ENCODE assay signal across 9 mouse cellular contexts in the genomic region with DNA sequence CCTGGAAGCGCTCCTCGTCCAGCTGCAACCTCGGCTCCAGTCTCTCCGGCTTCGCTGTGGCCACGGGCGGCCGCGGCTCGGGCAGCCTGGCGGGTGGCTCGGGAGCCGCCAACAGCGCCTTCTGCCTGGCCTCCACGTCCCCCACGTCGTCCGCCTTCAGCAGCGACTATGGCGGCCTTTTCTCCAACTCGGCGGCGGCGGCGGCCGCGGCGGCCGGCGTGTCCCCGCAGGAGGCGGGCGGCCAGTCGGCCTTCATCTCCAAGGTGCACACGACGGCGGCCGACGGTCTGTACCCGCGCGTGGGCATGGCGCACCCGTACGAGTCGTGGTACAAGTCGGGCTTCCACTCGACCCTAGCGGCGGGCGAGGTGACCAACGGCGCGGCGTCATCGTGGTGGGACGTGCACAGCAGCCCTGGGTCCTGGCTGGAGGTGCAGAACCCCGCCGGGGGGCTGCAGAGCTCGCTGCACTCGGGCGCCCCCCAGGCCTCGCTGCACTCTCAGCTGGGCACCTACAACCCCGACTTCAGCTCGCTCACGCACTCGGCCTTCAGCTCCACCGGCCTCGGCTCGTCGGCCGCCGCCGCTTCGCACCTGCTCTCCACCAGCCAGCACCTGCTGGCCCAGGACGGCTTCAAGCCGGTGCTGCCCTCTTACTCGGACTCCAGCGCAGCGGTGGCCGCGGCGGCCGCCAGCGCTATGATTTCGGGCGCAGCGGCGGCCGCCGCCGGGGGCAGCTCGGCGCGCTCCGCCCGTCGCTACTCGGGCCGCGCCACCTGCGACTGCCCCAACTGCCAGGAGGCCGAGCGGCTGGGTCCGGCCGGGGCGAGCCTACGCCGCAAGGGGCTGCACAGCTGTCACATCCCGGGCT. TPM values are rescaled to one million over a fixed set of nuclear protein-coding genes. Genes with fewer than 3 reads are reported as not detected.
DNase-seq lines count a peak whose midpoint lies in the region; ATAC-seq and TF ChIP-seq lines count a peak whose summit lies in the region.
"Had no signal": no experiment of that assay in that cellular context is flagged by ENCODE, and none has a peak within 500 bp of the region (broad histone marks: within the 10 kb centered on the region; RNA-seq: fewer than 3 reads in every experiment).

No protein-coding gene starts in this region.

- DNase-seq in lung, adult 2 months, result peak; percentile 29
- no peak for DNase-seq in lung, postnatal 10 days
- DNase-seq in liver, adult 2 months (ENCODE audit: extremely low read depth, low read depth, low spot score), result no peak
- peak; percentile 58 for DNase-seq in retina, postnatal 1 day
- DNase-seq in left cerebral cortex, adult 9 months (ENCODE audit: low spot score in 2 of 2), result no peak

- H3K79me2 ChIP-seq in liver, adult 2 months (ENCODE audit: control insufficient read depth, insufficient read depth, low read length), result no peaks in the 10 kb centered on the region

- H3K9me3 ChIP-seq in heart, embryonic 16.5 days (replicated peaks; ENCODE audit: control insufficient read depth, low read length), result no peaks in the 10 kb centered on the region

- ATAC-seq in heart, embryonic 16.5 days (replicated peaks; ENCODE audit: extremely low read depth, insufficient read depth, low FRiP score), result 0 out of 2 replicates have a peak, but pooled peaks have one; percentile 25
- ATAC-seq in megakaryocyte progenitor cell, adult 5-6 weeks (replicated peaks; ENCODE audit: poor library complexity), result no peak

- peak overlapping the region; percentile 46 for H3K9ac ChIP-seq in heart, embryonic 16.5 days (ENCODE audit: low read length)
- H3K9ac ChIP-seq in liver, adult 2 months (ENCODE audit: low read depth, low read length), result no peak overlapping the region

- no peak overlapping the region for H3K27ac ChIP-seq in cortical plate, adult 2 months (ENCODE audit: insufficient read depth, low read length)
- H3K27ac ChIP-seq in heart, embryonic 16.5 days (ENCODE audit: low read length), result no peak overlapping the region
- no peak overlapping the region for H3K27ac ChIP-seq in liver, adult 2 months (replicated peaks; ENCODE audit: insufficient read depth, low read depth, low read length)

- H3K4me1 ChIP-seq in lung, adult 2 months (ENCODE audit: control insufficient read depth, insufficient read depth, low read length), result peaks cover 17% of the 10 kb centered on the region
- H3K4me1 ChIP-seq in cortical plate, adult 2 months (ENCODE audit: control insufficient read depth, insufficient read depth, low read length), result no peaks in the 10 kb centered on the region
- peaks cover 28% of the 10 kb centered on the region for H3K4me1 ChIP-seq in heart, embryonic 16.5 days (ENCODE audit: control insufficient read depth, insufficient read depth, low read length)
- peaks cover 11% of the 10 kb centered on the region for H3K4me1 ChIP-seq in liver, adult 2 months (ENCODE audit: control insufficient read depth, insufficient read depth, low read length)

- peak overlapping the region; percentile 67 for H3K4me2 ChIP-seq in heart, embryonic 16.5 days (ENCODE audit: low read depth, low read length)

- WGBS in lung, adult 2 months, result 1% methylated on average over 110 of the region's 110 CpGs
- under 1% methylated on average over 104 of the region's 110 CpGs for WGBS in heart, embryonic 16.5 days
- WGBS in liver, adult 2 months, result 2% methylated on average over 110 of the region's 110 CpGs

- H3K27me3 ChIP-seq in heart, embryonic 16.5 days (ENCODE audit: control insufficient read depth, insufficient read depth, low read length), result peaks cover 52% of the 10 kb centered on the region
- H3K27me3 ChIP-seq in liver, adult 2 months (ENCODE audit: control insufficient read depth, insufficient read depth, low read length), result peaks cover 48% of the 10 kb centered on the region

- TF ChIP-seq POLR2A in lung, adult 2 months (IDR thresholded peaks at IDR 0.05; ENCODE audit: borderline replicate concordance, extremely low read depth, low read depth, low read length), result no peak
- no peak for TF ChIP-seq POLR2A in cortical plate, adult 2 months (IDR thresholded peaks at IDR 0.05; ENCODE audit: extremely low read depth, insufficient read depth, low read length)
- TF ChIP-seq POLR2A in liver, adult 2 months (IDR thresholded peaks at IDR 0.05; ENCODE audit: extremely low read depth, insufficient read depth, low read length), result no peak

- no peaks in the 10 kb centered on the region for H3K36me3 ChIP-seq in heart, embryonic 16.5 days (ENCODE audit: control insufficient read depth, insufficient read depth)
- no peaks in the 10 kb centered on the region for H3K36me3 ChIP-seq in liver, adult 2 months (ENCODE audit: control insufficient read depth, insufficient read depth, low read length)

- no peak overlapping the region for H3K4me3 ChIP-seq in lung, adult 2 months (replicated peaks; ENCODE audit: extremely low read depth, low read depth, low read length)
- peak overlapping the region; percentile 27; the same call in 1 of the 2 replicates for H3K4me3 ChIP-seq in cortical plate, adult 2 months (ENCODE audit: insufficient read depth, low read length)
- peak overlapping the region; percentile 54 for H3K4me3 ChIP-seq in heart, embryonic 16.5 days (ENCODE audit: low read length)
- H3K4me3 ChIP-seq in liver, adult 2 months (ENCODE audit: insufficient read depth, low read depth, low read length), result peak overlapping the region; percentile 1; the same call in 1 of the 2 replicates

- no peak for TF ChIP-seq CTCF in lung, adult 2 months (IDR thresholded peaks at IDR 0.05; ENCODE audit: insufficient read depth, low read length)
- TF ChIP-seq CTCF in cortical plate, adult 2 months (IDR thresholded peaks at IDR 0.05; ENCODE audit: extremely low read depth, insufficient read depth, low read length), result no peak
- no peak for TF ChIP-seq CTCF in liver, adult 2 months (IDR thresholded peaks at IDR 0.05; ENCODE audit: low read depth, low read length)

RNA-seq across cellular contexts. Expression of gene Sp9, which starts 1.8 kb away (rescaled TPM):
- not detected in 2 replicates for polyA plus RNA-seq in lung, adult 2 months (2012; rRNA removed)
- 1.3 and 2.3 TPM in 2 replicates for polyA plus RNA-seq in cortical plate, adult 2 months (2012; rRNA removed)
- polyA plus RNA-seq in heart, embryonic 16.5 days (2015; fragmentation: Nextera tagmentation; extraction: Ambion mirVana), result not detected in 2 replicates
- total RNA-seq in liver, adult 2 months (2014; rRNA removed), result not detected in 2 replicates
- not detected in 2 replicates for polyA plus RNA-seq in liver, adult 2 months (2012; rRNA removed)
- total RNA-seq in megakaryocyte progenitor cell, adult 5-6 weeks (2015), result not detected in 2 replicates
- not detected in 2 replicates for total RNA-seq in megakaryocyte progenitor cell, adult 5-6 weeks (2017)
- total RNA-seq: neutrophil, adult 5-6 weeks had no signal

RNA-seq across cellular contexts. Expression of gene Scrn3, which starts 38.9 kb away (rescaled TPM):
- 5.5 and 8.9 TPM in 2 replicates for polyA plus RNA-seq in lung, adult 2 months (2012; rRNA removed)
- 22.8 and 24.8 TPM in 2 replicates for polyA plus RNA-seq in cortical plate, adult 2 months (2012; rRNA removed)
- polyA plus RNA-seq in heart, embryonic 16.5 days (2015; fragmentation: Nextera tagmentation; extraction: Ambion mirVana), result 15.6 and 19.2 TPM in 2 replicates
- total RNA-seq in liver, adult 2 months (2014; rRNA removed), result 37.3 and 41.3 TPM in 2 replicates
- 16.0 and 18.6 TPM in 2 replicates for polyA plus RNA-seq in liver, adult 2 months (2012; rRNA removed)
- total RNA-seq in megakaryocyte progenitor cell, adult 5-6 weeks (2015), result 7.5 and 13.9 TPM in 2 replicates
- total RNA-seq in megakaryocyte progenitor cell, adult 5-6 weeks (2017), result 15.5 and 22.7 TPM in 2 replicates

RNA-seq across cellular contexts. Expression of gene Cir1, which starts 39.0 kb away (rescaled TPM):
- polyA plus RNA-seq in lung, adult 2 months (2012; rRNA removed), result 2.1 and 4.3 TPM in 2 replicates
- 26.7 and 29.2 TPM in 2 replicates for polyA plus RNA-seq in cortical plate, adult 2 months (2012; rRNA removed)
- polyA plus RNA-seq in heart, embryonic 16.5 days (2015; fragmentation: Nextera tagmentation; extraction: Ambion mirVana), result 13.3 and 14.2 TPM in 2 replicates
- total RNA-seq in liver, adult 2 months (2014; rRNA removed), result 9.8 and 11.9 TPM in 2 replicates
- polyA plus RNA-seq in liver, adult 2 months (2012; rRNA removed), result 2.0 TPM in 2 replicates
- 11.3 and 14.8 TPM in 2 replicates for total RNA-seq in megakaryocyte progenitor cell, adult 5-6 weeks (2015)
- 9.7 and 20.9 TPM in 2 replicates for total RNA-seq in megakaryocyte progenitor cell, adult 5-6 weeks (2017)

RNA-seq across cellular contexts. Expression of gene Ola1, which starts 54.8 kb away (rescaled TPM):
- polyA plus RNA-seq in lung, adult 2 months (2012; rRNA removed), result 2.4 and 5.3 TPM in 2 replicates
- 69.6 and 70.5 TPM in 2 replicates for polyA plus RNA-seq in cortical plate, adult 2 months (2012; rRNA removed)
- polyA plus RNA-seq in heart, embryonic 16.5 days (2015; fragmentation: Nextera tagmentation; extraction: Ambion mirVana), result 59.8 and 65.5 TPM in 2 replicates
- 23.9 and 32.2 TPM in 2 replicates for total RNA-seq in liver, adult 2 months (2014; rRNA removed)
- polyA plus RNA-seq in liver, adult 2 months (2012; rRNA removed), result 3.9 and 5.5 TPM in 2 replicates
- 157 and 170 TPM in 2 replicates for total RNA-seq in megakaryocyte progenitor cell, adult 5-6 weeks (2015)
- total RNA-seq in megakaryocyte progenitor cell, adult 5-6 weeks (2017), result 152 and 154 TPM in 2 replicates

Comparison
In these comparisons a context has a peak if more than half of its experiments do, and no peak if none do; other contexts are left out.
1. DNase-seq: peak in lung, adult 2 months (single experiment) and retina, postnatal 1 day (single experiment); none in lung, postnatal 10 days (single experiment), liver, adult 2 months (single experiment) and left cerebral cortex, adult 9 months (0 of 2).